Mouse (Mus musculus) megakaryocyte-erythroid progenitor cell, adult 5 weeks (primary cell): ENCODE measurements around the gene Ccl24. TPM values are rescaled to one million over a fixed set of nuclear protein-coding genes. Genes with fewer than 3 reads are reported as not detected.

ENCODE experiments used
- polyA plus RNA-seq: library from polyadenylated mRNA; stranded (reverse); fragments of >175 nt; gene quantifications from 2 replicates; pipeline ENCODE4 v1.2.3, GENCODE M21; 2012

Gene Ccl24
- polyA plus RNA-seq: 0.23 TPM in 1 of 2 replicates, not detected in the other

DNA sequence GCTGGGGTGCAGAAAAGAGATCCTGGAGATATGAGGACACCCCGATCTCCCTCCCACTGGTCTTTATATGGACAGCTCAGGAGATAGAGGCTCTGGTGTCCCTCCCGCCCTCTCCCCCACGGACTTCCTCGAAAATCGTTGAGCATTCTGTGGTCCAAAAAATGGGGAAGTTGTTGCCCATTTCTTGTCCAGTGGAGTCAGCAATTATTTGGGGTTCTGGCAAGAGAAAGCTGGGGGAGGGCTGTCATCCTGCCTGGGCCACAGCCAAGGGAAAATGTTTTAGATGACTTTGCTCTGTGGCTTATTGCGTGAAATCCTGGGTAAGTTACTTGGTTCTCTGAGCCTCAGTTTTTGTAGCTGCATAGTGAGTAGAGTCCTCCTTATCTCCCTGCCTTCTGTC, at the start of gene Ccl24:
TSS of gene Ccl24 (minus strand) at position 44 of the 400 bp plus-strand sequence.

DNA sequence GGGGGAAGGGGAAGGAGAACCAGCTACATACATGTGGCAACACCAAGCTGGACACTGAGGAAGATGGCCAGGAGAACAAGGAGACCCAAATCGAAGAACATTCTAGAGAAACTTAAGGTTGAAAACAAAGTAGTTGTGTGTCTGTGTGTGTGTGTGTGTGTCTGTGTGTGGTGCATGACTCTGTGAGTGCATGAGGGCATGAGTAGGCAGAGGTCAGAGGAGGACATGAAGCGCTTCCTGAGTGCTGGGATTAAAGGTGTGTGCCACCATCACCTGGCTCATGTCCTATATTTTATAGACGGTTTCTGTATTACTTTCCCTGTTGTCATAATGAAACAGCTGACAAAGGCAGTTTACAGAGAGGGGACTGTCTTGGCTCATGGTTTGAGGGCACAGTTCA, 9.4 kb downstream of the Ccl24 start, which contains the start of gene Ccl26:
TSS of gene Ccl26 (minus strand) at position 101 of the 400 bp plus-strand sequence.

DNA sequence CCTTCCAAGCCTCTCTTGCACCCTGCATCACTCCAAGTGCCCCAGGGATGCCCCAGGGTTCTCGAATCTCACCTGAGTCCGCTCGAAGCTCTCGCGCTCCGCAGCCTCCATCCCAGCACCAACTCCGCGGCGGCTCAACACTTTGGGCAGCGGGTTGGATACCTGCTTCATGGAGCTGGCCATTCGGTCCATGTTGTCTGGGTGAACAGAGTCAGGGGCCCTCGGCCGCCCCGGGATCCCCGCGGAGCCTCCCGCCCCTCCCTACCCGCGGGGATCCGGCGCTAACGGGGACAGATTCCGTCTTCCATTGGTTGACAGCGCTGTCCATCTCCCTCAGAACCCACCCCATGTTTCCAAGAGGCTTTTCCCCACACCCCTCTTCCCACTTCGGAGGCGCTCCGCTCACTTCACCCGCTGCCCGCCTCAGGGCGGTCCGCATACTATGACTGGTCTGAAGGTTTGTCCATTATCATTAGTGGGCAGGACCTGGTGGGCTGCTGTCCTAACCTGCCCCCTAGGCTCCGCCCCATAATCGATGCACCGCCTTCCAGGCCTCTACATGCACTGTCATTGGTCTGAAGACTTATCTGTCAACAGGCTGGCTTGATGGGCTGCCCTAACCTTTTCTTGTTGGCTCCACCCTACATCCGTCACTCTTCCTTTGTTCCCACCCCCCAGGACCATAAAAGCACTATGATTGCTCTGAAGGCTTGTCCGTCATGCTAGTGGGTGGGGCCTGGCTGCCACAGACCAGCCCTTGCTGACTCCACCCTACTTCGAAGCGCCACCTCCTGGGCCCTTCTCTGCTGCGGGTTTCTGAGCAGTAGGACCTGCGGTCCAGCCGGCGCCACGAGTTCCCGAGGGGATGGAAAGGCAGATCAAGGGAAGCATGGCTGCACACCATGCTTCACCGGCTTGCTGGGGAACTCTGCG, 27.7 kb downstream of the Ccl24 start, which contains the start of gene Hip1:
TSS of gene Hip1 (minus strand) at position 256 of the 933 bp plus-strand sequence.

Other genes with a start within 250 kb of the Ccl24 start
- gene Fkbp6, start 223.0 kb downstream of the Ccl24 start, polyA plus RNA-seq: 0.06 TPM in 1 of 2 replicates, not detected in the other
- not detected in 2 replicates for gene Trim50, start 219.8 kb downstream of the Ccl24 start, polyA plus RNA-seq
- 17.5 and 18.8 TPM in 2 replicates for gene Nsun5, start 203.1 kb downstream of the Ccl24 start, polyA plus RNA-seq
- gene Pom121, start 178.5 kb downstream of the Ccl24 start, polyA plus RNA-seq: 122 and 143 TPM in 2 replicates
- 2.2 and 3.1 TPM in 2 replicates for gene Hip1, start 27.9 kb downstream of the Ccl24 start, polyA plus RNA-seq
- gene Ccl26, start 9.5 kb downstream of the Ccl24 start, polyA plus RNA-seq: not detected in 2 replicates
- 20.0 and 25.5 TPM in 2 replicates for gene Rhbdd2, start 59.6 kb upstream of the Ccl24 start, polyA plus RNA-seq
- gene Por, start 97.0 kb upstream of the Ccl24 start, polyA plus RNA-seq: 89.2 and 125 TPM in 2 replicates
- 10.9 and 15.3 TPM in 2 replicates for gene Tmem120a, start 171.4 kb upstream of the Ccl24 start, polyA plus RNA-seq
- not detected in 2 replicates for gene Styxl1, start 205.3 kb upstream of the Ccl24 start, polyA plus RNA-seq
- 567 and 689 TPM in 2 replicates for gene Mdh2, start 205.4 kb upstream of the Ccl24 start, polyA plus RNA-seq
- gene Srrm3, start 233.8 kb upstream of the Ccl24 start, polyA plus RNA-seq: not detected in 2 replicates